Mouse (Mus musculus) embryonic stem cell, embryonic (primary cell): ENCODE measurements at regions not wholly inside any gene's neighbourhood (a gene's known extent, or its start where the extent isn't known, plus 50 kb on each side); places are given as distances from the start of the nearest gene placed in this dataset.

ENCODE experiments used
- CTCF ChIA-PET, 4 experiments: fragments of 300-600 bp in 2 of 4; fragments of 350-600 bp in 2 of 4; sonication (Branson Sonifier 250); formaldehyde crosslinking; loops; one replicate each; lab custom pipeline; 2022; ENCODE audit warnings: inconsistent platforms in 2 of 4; lab: Charles Lee
- POLR2A ChIA-PET, 4 experiments: fragments of 300-600 bp in 2 of 4; fragments of 350-600 bp in 2 of 4; sonication (Branson Sonifier 250); formaldehyde crosslinking; loops; one replicate each; lab custom pipeline; 2022; ENCODE audit warnings: antibody characterized with exemption in 4 of 4, inconsistent platforms in 1 of 4; lab: Charles Lee

- POLR2A ChIA-PET, result interaction anchor here in 1 of 4 experiments (0.6 kb wide), 1 partner anchor 210 kb away, joined by 4 read pairs; no protein-coding TSS in a partner anchor
- CTCF ChIA-PET, result interaction anchor here in 1 of 4 experiments (0.6 kb wide), 1 partner anchor 738 kb away, joined by 4 read pairs; no protein-coding TSS in a partner anchor
These were observed 459.9 kb upstream of the Mgmt start for GRCm38 (mm10) chr7:136434510-136434909.

DNA sequence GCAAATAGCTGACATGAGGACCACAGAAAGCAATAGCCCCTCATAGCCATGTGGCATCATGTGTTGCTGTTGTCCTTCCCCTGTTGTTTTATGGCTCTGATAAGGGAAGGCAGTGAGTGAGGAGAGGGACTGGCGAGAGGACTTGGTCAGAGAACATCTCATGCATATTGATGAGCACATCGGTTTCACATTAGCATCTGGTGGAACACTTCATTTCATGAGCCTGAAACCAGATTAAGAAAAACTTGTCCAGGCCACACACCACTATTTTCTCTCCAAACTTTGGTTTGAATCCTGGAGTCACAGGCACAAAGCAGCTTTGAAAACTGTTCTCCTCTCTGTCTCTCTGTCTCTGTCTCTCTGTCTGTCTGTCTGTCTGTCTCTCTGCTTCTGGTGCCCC lies 451.0 kb upstream of the Mgmt start:
- POLR2A ChIA-PET, result interaction anchor here in 1 of 4 experiments (0.5 kb wide), 1 partner anchor 14 kb away, joined by 3 read pairs; no protein-coding TSS in a partner anchor
- CTCF ChIA-PET, result interaction anchor here in 1 of 4 experiments (0.7 kb wide), 1 partner anchor 447 kb away, joined by 3 read pairs; no protein-coding TSS in a partner anchor

DNA sequence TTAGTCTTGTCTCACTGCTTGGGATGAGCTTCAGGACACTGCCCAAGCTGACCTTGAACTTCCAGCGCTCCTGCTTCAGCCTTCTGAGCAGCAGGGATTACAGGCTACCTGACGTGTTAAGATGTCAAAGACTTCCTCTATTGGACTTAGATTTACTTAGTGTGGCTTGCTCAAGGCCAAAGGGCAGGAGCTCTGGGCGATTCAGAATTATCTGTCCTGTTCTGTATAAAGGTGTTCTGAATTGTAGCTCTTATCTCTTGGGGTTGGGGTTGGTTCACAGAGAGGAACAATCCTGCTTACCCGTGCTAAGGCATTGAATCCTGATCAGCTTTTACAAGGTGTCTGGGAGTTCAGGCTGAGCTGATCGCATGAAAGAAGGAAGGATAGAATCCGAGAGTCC lies 449.3 kb upstream of the Mgmt start:
- CTCF ChIA-PET, result no interaction called here
- POLR2A ChIA-PET, result no interaction called here

GRCm38 (mm10) chr7:136449286-136449685 lies 445.1 kb upstream of the Mgmt start:
- CTCF ChIA-PET, result no interaction called here
- POLR2A ChIA-PET, result no interaction called here

GRCm38 (mm10) chr7:136451672-136452361 lies 442.6 kb upstream of the Mgmt start:
- POLR2A ChIA-PET, result no interaction called here
- CTCF ChIA-PET, result no interaction called here

GRCm38 (mm10) chr7:136452561-136452960 lies 441.9 kb upstream of the Mgmt start:
- CTCF ChIA-PET, result no interaction called here
- POLR2A ChIA-PET, result no interaction called here

- POLR2A ChIA-PET, result interaction anchor here in 2 of 4 experiments (0.6 kb wide), 2 partner anchors 31 to 352 kb away, joined by 3 read pairs; no protein-coding TSS in a partner anchor
These were observed 437.2 kb upstream of the Mgmt start for GRCm38 (mm10) chr7:136457171-136457570.

GRCm38 (mm10) chr7:136457867-136458448 lies 436.5 kb upstream of the Mgmt start:
- ChIA-PET CTCF (interaction anchor here in 1 of 4 experiments (0.6 kb wide), 1 partner anchor 182 kb away, joined by 4 read pairs; no protein-coding TSS in a partner anchor), POLR2A (interaction anchor here in 2 of 4 experiments (0.6 kb wide), 2 partner anchors 31 to 64 kb away, joined by 3 read pairs; no protein-coding TSS in a partner anchor)

More at GRCm38 (mm10) chr7:136457171-136457570, 437.2 kb upstream of the Mgmt start:
- CTCF ChIA-PET, result no interaction called here

DNA sequence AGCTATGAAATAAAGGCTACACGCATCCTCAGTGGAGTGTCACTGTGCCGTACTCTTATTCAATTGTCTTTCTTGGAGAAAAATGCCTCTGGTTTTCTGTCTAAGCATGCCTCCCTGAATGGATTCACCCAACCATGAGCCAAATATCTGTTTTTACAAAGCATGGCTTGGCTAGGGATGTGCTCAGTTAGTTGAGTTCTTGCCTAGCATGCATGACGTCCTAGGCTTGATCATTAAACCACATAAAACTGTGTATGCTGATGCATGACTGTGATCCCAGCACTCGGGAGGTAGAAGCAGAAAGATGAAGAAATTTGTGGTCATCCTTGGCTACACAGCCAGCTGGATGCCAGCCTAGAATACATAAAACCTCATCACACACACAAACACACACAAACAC lies 417.3 kb upstream of the Mgmt start:
- POLR2A ChIA-PET, result no interaction called here
- CTCF ChIA-PET, result no interaction called here

DNA sequence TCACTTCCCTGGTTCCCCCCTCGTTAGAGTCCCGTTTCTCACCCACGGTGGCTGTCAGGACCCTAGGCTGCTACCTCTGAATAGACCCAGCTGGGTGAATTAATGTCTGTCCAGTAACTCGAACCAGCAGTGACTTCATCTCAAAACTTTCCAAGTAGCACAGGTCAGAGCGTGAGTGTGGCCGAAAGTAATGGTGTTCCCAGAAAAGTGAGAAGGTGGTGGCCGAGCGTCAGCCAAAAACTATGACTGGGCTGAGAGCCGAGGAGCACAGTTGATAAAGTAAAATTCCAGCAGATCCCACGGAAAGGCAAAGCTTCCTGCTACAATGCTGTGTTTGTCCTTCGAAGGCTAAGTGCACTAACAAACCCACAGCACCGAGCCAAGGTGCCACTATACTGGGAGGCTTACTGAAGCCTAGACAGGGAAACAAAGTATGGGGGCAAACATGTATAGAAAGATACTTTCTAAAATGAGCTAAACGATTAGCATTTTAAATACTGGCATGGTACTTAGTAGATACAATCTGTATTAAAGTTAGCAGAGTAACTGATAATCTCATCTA lies 413.7 kb upstream of the Mgmt start:
- POLR2A ChIA-PET, result no interaction called here
- CTCF ChIA-PET, result no interaction called here

- ChIA-PET POLR2A (interaction anchor here in 2 of 4 experiments (0.7 kb wide), 3 partner anchors 253 to 621 kb away, joined by 3 to 5 read pairs (median 3); no protein-coding TSS in a partner anchor), CTCF (interaction anchor here in 1 of 4 experiments (0.6 kb wide), 1 partner anchor 273 kb away, joined by 3 read pairs; no protein-coding TSS in a partner anchor)
These were observed 411.2 kb upstream of the Mgmt start for GRCm38 (mm10) chr7:136483237-136483636.

- CTCF ChIA-PET, result interaction anchor here in 3 of 4 experiments (0.6 to 1.1 kb wide), 3 partner anchors 9 to 1085 kb away, joined by 3 read pairs; no protein-coding TSS in a partner anchor
- POLR2A ChIA-PET, result no interaction called here
These were observed 406.9 kb upstream of the Mgmt start for GRCm38 (mm10) chr7:136487556-136487955.

GRCm38 (mm10) chr7:136494862-136495261 lies 399.6 kb upstream of the Mgmt start:
- POLR2A ChIA-PET, result no interaction called here

DNA sequence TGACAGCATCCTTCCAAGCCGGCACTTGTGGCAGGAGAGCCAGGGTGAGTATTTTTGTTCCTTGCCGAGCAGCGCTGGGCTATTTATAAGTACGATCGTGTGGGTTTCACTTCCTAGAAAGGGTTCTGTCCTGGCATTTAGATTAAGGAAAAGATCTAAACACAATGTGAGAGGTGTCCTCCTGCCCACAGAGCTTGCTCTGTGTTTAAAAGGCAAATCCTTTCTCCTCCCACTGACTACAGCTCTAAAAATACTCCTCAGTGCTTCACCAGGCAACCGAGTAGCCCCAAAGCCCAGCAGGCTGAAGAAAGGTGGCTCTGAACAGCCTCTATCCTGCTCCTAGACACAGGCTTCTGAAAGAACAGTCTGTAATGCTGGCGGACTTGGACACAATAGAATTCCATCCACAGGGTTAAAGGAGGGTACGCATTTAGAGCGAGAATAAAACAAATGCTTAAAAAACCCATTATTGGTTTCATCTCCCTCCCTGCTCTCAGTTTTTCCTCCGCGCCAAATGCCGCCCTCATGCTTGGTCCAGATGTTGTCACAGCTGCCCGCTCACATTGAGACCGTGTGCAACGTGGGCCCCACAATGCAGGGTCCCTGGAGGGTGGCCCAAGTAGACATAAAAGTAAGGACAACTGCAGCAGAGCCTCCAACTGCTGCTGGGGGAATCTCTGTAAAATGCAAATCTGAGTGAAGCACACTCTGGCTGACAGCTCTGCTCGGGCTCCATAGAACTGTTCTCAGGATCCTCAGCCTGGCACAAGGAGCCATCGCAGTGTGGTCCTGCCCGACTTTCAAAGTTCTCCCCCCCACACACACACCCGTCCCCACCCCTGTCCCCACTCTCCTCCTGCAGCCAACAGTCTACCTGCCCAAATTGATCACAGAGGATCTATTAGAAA lies 397.8 kb upstream of the Mgmt start:
- ChIA-PET POLR2A (interaction anchor here in 1 of 4 experiments (0.7 kb wide), 1 partner anchor 267 kb away, joined by 4 read pairs; no protein-coding TSS in a partner anchor), CTCF (interaction anchor here in 1 of 4 experiments (1.5 kb wide), 1 partner anchor 823 kb away, joined by 3 read pairs; no protein-coding TSS in a partner anchor)

More at GRCm38 (mm10) chr7:136494862-136495261, 399.6 kb upstream of the Mgmt start:
- CTCF ChIA-PET, result no interaction called here

DNA sequence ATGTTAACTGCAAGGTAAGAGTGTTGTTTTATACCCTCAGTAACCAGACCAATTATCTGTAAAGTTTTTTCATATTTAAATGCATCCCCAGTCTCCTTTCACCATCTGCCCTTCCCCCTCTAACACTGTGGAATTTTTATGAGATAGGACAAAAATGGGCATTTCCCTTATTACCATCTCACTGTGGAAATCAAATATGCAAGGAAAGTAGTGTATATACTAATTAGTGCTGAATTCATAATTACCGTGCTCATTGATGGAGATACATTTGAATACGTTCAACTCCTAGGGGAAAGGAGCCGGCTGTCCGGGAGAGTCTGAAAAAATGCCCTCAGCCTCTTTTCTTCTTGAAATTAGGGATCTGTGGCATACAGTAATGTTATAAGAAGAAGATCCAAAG lies 394.4 kb upstream of the Mgmt start:
- POLR2A ChIA-PET, result no interaction called here

DNA sequence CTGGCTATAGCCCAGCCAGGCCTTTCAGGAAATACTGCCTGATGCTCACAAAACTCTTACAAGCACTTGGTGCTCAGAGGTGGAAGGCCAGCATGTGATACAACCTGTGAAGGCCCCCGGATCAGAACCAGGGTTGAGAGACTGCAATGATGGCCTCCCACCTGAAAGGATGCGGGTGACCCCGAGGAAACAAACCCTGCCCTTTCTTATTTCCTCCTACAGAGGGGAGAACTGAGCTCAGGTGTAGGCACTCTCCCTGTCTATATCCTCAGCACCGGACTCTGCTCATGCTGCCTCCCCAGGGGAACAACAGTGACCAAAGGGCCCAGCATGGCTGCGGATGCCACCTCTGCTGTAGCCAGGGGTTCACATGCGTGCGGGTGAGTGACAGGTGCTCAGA lies 393.3 kb upstream of the Mgmt start:
- ChIA-PET POLR2A (no interaction called here), CTCF (interaction anchor here in 1 of 4 experiments (0.5 kb wide), 1 partner anchor 12 kb away, joined by 3 read pairs; no protein-coding TSS in a partner anchor)

More for the DNA sequence above, 394.4 kb upstream of the Mgmt start:
- CTCF ChIA-PET, result interaction anchor here in 1 of 4 experiments (0.6 kb wide), 1 partner anchor 821 kb away, joined by 4 read pairs; no protein-coding TSS in a partner anchor

GRCm38 (mm10) chr7:136501855-136502847 lies 392.3 kb upstream of the Mgmt start:
- ChIA-PET POLR2A (no interaction called here), CTCF (interaction anchor here in 2 of 4 experiments (0.5 to 0.6 kb wide), 2 partner anchors 56 to 205 kb away, joined by 3 read pairs; no protein-coding TSS in a partner anchor)
